Mouse (Mus musculus) T-helper 17 cell (primary cell): ENCODE data around the gene Pramel1.

Experiments
- in situ Hi-C, 2 experiments: fragments of 300-600 bp; cut with MboI, MseI; formaldehyde crosslinking; loops; 1 replicate in 1 of 2; 2 replicates in 1 of 2; pipeline ENCODE4 v1.15.1; 2025; ENCODE audit warnings: high pct_unique_total_duplicates in 2 of 2

Gene Pramel1

GRCm38 (mm10) chr4:143394181-143394580, at the start of gene Pramel1:
Gene Pramel1, plus strand, starts transcription at chr4:143394428.
- in situ Hi-C loops, result loop anchor here in 1 of 2 experiments (10.0 kb wide), 1 partner anchor 1749 kb away; no protein-coding TSS in a partner anchor

GRCm38 (mm10) chr4:143345491-143345890, 48.7 kb upstream of the Pramel1 start:
- in situ Hi-C loops, result loop anchor here in 1 of 2 experiments (25.0 kb wide), 1 partner anchor 967 kb away; no protein-coding TSS in a partner anchor

- in situ Hi-C loops, result loop anchor here in 1 of 2 experiments (25.0 kb wide), 1 partner anchor 964 kb away; no protein-coding TSS in a partner anchor
Observed at GRCm38 (mm10) chr4:143348678-143349077, 45.5 kb upstream of the Pramel1 start.

DNA sequence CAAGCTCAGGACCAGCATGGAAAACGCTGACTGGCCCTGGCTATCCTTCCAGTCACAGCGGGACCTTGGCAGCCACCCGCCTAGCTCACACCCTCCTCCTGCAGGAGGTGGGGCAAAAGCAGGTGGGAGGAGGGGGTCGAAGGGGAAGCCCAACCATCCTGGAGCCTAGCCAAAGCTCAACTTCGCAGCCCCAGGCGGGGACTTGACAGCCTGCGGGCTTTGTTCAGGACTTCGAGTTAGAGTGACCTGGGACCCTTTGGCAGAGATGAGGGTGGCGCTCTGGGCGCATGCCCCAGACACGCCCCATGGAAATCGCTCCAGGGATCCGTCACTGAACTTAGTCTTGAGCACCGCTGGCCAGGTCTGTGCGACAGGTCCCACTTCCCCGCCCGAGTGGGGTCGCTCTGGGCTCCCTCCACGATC, 44.7 kb upstream of the Pramel1 start, which contains the start of gene Lrrc38:
Lrrc38 (plus strand) TSS at position 274 of the 423 bp plus-strand sequence.
- in situ Hi-C loops, result loop anchor here in 1 of 2 experiments (25.0 kb wide), 1 partner anchor 963 kb away; no protein-coding TSS in a partner anchor

GRCm38 (mm10) chr4:143350047-143351015, 43.9 kb upstream of the Pramel1 start:
- in situ Hi-C loops, result loop anchor here (25.0 kb wide), 2 partner anchors 938 to 1512 kb away; no protein-coding TSS in a partner anchor

GRCm38 (mm10) chr4:143352301-143352700, 41.9 kb upstream of the Pramel1 start:
- in situ Hi-C loops, result loop anchor here (25.0 kb wide), 2 partner anchors 940 to 1510 kb away; no protein-coding TSS in a partner anchor

DNA sequence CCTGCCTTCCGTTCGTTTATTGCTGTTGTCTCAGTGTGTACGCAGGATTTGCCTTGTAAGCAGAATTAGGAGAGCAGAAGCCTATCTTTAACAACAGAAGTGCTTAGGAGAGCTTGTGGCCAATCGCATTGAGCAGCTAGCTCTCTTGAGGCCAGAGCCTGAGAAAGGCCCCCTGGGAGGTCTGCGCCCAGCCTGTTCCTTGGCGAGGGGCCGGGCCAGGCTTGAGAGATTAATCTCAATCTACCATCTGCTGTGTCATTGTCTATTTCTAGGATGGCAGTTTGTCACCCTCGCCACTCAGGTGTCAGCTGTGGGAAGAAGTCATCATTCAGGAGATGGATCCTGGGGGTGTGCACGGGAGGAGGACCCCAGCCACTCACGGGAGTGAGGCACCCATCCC, 32.7 kb upstream of the Pramel1 start:
- in situ Hi-C loops, result loop anchor here (25.0 kb wide), 2 partner anchors 949 to 1501 kb away; no protein-coding TSS in a partner anchor

DNA sequence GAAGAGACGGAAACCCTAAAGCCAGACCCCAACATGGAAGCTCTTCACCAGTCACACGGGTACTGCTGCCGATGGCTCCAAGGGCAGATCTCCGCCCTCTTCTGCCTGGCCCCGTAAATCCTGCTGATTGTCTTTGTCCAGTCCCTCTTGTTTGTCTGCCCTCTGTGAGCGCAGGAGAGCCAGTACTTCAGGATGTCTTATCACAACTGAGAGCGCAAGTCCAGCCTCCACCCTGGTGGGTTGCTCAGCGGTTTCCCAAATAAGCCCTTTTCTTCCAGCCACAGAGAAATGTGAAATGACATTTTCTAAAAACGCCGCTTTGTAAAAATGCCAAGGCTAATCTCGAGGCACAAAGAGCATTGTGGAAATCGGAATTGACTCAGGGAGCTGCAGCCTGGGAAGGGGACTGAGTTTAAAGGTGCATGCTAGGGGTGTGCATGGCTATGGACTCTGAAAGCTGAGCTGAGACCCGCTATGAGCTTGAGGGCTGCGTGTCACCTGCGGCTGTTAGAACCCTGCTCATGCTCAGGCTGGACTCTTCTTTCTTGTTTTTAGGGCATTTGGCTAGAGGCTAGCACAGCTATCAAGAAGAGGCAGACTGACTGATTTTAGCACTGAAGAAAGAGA, 27.7 kb upstream of the Pramel1 start:
- in situ Hi-C loops, result loop anchor here (25.0 kb wide), 2 partner anchors 954 to 1496 kb away; no protein-coding TSS in a partner anchor

GRCm38 (mm10) chr4:143379480-143379879, 14.7 kb upstream of the Pramel1 start:
- in situ Hi-C loops, result no loop called here

- in situ Hi-C loops, result no loop called here
Observed at GRCm38 (mm10) chr4:143379931-143380715, 14.1 kb upstream of the Pramel1 start.

DNA sequence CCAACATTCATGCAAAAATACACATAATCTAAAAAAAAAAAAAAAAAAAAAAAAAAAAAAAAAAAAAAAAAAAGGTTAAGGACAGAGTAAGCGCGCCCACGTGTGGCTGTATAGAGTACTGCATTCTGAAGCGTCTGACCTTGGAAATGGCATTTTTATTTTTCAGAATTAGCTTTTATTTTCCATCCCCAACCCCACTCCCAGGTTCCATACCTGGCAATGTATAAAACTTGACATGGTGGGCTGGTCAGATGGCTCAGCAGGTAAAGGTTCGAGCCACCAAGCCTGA, 13.6 kb upstream of the Pramel1 start:
- in situ Hi-C loops, result no loop called here

DNA sequence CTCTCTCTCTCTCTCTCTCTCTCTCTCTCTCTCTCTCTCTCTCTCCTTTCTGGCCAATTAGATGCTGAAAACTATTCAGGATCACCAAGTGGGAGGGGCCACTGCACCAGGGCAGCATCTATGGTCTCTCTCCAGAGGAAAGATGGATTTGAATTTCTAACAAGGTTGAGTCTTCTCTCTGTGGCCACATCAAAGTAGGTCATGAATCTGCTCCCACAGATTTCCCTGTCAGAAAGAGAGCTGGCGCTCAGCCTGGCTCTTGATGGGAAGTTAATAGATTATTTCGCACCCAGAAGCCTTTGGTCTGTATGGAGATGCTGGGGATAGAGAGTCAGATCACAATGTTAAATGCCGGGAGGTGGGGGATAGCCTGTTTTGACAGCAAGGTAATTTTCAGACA, 12.1 kb upstream of the Pramel1 start:
- in situ Hi-C loops, result no loop called here

- in situ Hi-C loops, result no loop called here
Observed at GRCm38 (mm10) chr4:143383646-143384045, 10.6 kb upstream of the Pramel1 start.

DNA sequence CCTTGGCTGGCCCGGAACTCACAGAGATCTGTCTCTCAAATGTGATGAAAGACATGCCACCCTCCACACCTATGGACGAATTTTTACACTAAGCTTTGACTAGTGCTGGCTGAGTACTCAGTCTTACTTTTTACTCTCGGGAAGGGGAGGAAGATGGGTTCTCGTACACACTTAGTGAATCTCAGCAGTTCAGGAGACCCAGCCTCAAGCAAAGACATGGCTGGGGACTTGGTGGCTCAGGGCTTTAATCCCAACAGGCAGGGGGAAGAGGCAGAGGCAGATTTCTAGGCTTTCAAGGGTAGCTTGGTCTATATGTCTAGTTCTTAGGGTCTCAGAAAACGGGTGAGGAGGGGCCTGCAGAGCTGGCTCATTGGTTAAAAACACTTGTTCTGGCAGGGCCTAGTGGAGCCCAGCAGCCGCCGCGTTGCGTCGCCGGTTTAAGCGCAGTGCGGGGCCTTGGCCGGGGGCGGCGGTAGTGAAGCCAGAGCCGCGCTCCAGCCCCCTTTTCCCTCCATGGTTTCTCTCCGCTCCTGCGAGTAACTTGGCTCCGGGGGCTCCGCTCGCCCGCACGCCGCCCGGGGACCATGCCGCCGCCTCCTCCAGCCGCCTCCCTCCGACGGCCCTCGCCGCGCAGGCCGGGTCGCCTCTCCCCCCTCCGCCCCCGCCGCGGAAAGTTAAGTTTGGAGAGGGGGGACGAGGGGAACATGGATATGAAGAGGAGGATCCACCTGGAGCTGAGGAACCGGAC, 5.1 kb upstream of the Pramel1 start:
- in situ Hi-C loops, result no loop called here

- in situ Hi-C loops, result loop anchor here in 1 of 2 experiments (10.0 kb wide), 1 partner anchor 297 kb away; no protein-coding TSS in a partner anchor
Observed at GRCm38 (mm10) chr4:143411566-143412218, 17.5 kb downstream of the Pramel1 start.

GRCm38 (mm10) chr4:143412219-143413092, 18.2 kb downstream of the Pramel1 start, which contains the start of gene Pramef8:
Gene Pramef8, plus strand, starts transcription at chr4:143412426.
- in situ Hi-C loops, result loop anchor here in 1 of 2 experiments (10.0 kb wide), 1 partner anchor 298 kb away; no protein-coding TSS in a partner anchor

DNA sequence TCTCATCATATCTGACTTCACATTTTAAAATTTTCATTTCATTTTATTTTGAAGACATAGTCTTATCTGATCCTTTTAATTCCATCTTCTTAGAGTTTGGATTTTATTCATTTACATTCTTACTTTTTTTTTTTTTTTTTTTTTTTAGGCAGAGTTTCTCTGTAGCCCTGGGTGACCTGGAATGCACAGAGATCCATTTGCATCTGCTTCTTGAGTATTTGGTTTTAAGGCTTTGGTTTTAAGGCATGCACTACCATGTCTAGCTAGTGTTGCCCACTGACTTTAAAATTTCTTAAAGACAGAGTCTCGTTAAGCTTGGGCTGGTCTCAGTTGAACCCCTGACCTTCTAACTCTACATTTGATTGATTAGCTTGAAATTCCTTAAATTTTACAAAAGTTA, 19.4 kb downstream of the Pramel1 start:
- in situ Hi-C loops, result loop anchor here in 1 of 2 experiments (10.0 kb wide), 1 partner anchor 299 kb away; no protein-coding TSS in a partner anchor

DNA sequence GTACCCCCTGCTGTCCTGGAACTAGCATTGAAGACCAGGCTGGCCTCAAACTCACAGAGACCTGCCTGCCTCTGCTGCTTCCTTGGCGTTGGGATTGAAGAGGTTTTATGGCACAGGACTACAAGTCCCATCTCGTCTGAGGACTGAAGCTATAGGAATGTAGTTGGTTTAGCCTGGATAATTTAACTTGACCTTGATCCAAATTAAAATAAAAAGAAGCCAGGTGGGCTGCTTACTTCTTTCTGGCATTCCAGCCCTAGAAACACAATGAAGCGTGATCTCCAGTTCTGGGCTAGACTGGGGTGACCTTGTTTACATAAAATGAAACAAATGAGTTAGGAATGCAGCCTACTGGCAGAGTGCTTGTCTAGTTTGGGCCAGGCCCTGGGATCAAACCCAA, 19.9 kb downstream of the Pramel1 start:
- in situ Hi-C loops, result loop anchor here in 1 of 2 experiments (10.0 kb wide), 1 partner anchor 299 kb away; no protein-coding TSS in a partner anchor
